Mouse (Mus musculus): ENCODE data around the gene Slc1a4.

Gene Slc1a4

DNA sequence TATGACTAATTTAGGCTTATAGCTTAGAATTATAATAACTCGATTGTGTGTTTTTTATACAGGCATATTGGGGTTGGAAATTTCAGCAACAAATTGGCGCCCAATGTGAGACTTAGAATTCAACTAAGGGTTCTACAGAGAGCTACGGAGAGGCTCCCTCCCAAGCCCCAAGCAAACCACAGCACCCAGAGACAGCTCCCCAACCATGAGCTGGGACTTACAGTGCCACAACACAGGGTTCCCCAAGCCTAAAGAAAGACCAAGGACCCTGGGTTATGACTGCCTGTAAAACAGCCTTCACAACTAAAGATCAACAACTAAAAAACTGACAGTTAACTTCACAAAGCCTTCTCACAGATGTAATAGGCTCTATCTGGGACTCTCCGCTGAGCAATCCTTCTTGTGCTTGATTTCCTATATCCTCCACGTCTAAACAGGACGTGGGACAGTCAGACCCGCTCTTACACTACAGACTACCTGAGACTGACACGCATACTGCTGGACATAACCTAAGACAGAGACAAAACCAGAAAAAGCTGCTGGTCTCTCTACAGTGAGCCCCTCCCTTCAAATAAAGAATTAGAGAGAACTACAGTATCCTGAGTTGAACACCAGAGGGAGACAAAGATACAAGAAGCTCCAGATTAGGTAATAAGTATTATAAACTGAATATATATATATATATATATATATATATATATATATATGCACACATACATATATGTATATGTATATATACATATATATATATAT lies 69.7 kb downstream of the Slc1a4 start:
- intact Hi-C loops (cut with DNase I) = loop anchor here (2.0 kb wide), 1 partner anchor 140 kb away; no protein-coding TSS in a partner anchor

DNA sequence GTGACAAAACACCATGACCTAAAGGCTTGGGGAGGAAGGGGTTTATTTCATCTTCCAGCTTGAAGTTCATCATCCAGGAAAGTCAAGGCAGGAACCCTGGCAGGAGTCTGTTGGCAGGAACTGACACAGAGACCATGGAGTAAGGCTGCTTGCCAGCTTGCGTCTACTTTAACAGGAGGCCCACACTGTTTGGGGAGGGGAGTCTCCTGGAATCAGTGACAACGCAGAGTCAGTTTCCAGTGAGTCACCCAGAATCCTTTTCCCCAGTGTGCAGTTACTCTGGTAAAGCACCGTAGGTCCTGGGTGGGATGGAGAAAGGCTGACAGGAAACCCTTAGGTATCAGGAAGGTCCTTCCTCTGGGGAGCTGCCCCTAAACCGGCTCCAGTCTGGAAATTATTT lies 77.7 kb downstream of the Slc1a4 start:
- intact Hi-C loops (cut with DNase I) = loop anchor here (5.0 kb wide), 1 partner anchor 78 kb away; the partner anchor contains the start of gene Slc1a4

DNA sequence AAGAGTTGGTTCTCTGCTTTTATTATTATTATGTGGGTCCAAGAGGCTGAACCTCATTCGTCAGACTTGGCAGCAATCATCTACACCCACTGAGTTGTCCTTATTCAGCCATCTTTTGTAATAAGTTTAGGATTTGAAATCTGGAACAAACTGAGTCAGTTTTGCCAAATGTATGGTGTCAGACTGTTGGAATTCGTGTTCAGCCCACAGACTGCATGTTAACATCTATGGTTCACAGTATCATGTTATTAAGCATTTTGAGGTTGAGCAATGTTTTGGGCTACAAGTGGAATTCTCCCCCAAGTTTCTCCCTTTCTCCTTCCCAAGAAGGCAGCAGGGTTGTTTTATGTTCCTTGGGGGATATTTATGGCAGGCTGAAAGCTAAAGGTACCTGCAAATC lies 79.4 kb downstream of the Slc1a4 start:
- intact Hi-C loops (cut with DNase I) = loop anchor here (5.0 kb wide), 1 partner anchor 79 kb away; the partner anchor contains the start of gene Slc1a4

Measured in adrenal gland (tissue).